Mouse (Mus musculus) liver, postnatal 0 days (tissue): ENCODE measurements around the gene Anks1. TPM values are rescaled to one million over a fixed set of nuclear protein-coding genes. Genes with fewer than 3 reads are reported as not detected.

Experiments
- ATAC-seq: fragments of 200-750 bp; cut with Nextera tagmentation; 2 replicates; pipeline ENCODE4 v1.8.0; 2017; ENCODE audit warnings: mild to moderate bottlenecking, moderate library complexity
- DNase-seq: peaks from one replicate; pipeline ENCODE4 v3.0.0-alpha.2; 2016
- H3K27ac ChIP-seq: fragments of 300-500 bp; sonication (generic); 2 replicates; pipeline ENCODE4 v1.5.1; 2014; ENCODE audit warnings: antibody characterized with exemption, moderate library complexity, mild to moderate bottlenecking, low read depth
- H3K27me3 ChIP-seq: fragments of 300-500 bp; sonication (generic); 2 replicates; pipeline ENCODE4 v1.6.1; 2014; ENCODE audit warnings: low read length, control low read depth, mixed read lengths; ENCODE audit not compliant: insufficient read depth
- H3K36me3 ChIP-seq: fragments of 300-500 bp; sonication (generic); replicated peaks from 2 replicates; pipeline ENCODE4 v1.6.1; 2014; ENCODE audit warnings: mild to moderate bottlenecking, control low read depth, low read length, moderate library complexity, mixed read lengths; ENCODE audit not compliant: insufficient read depth
- H3K4me1 ChIP-seq: fragments of 300-500 bp; sonication (generic); 2 replicates; pipeline ENCODE4 v1.6.1; 2014; ENCODE audit warnings: antibody characterized with exemption, mild to moderate bottlenecking, control low read depth; ENCODE audit not compliant: insufficient read depth
- H3K4me2 ChIP-seq: fragments of 300-500 bp; sonication (generic); 2 replicates; pipeline ENCODE4 v1.6.1; 2014; ENCODE audit warnings: low read depth, mild to moderate bottlenecking, low read length, moderate library complexity, mixed read lengths
- H3K4me3 ChIP-seq: fragments of 300-500 bp; sonication (generic); 2 replicates; pipeline ENCODE4 v1.5.1; 2014; ENCODE audit warnings: low read depth, low read length
- H3K9ac ChIP-seq: fragments of 300-500 bp; sonication (generic); replicated peaks from 2 replicates; pipeline ENCODE4 v1.6.1; 2014; ENCODE audit warnings: mild to moderate bottlenecking, moderate library complexity
- H3K9me3 ChIP-seq: fragments of 300-500 bp; sonication (generic); 2 replicates; pipeline ENCODE4 v1.6.1; 2016; ENCODE audit warnings: mild to moderate bottlenecking, control low read depth, low read length, mixed read lengths
- CTCF ChIP-seq: sonication (generic); IDR thresholded peaks from 2 replicates; pipeline ENCODE4 v1.5.1; 2016; ENCODE audit warnings: antibody characterized with exemption, low read depth
- EP300 ChIP-seq: IDR thresholded peaks from 2 replicates; pipeline ENCODE4 v1.6.1; 2016; ENCODE audit warnings: antibody characterized with exemption, low read depth, mild to moderate bottlenecking
- WGBS: fragments of 180-500 bp; shearing (Covaris S2); extraction: QIAGEN DNeasy Blood & Tissue Kit; methylation state at CpG from one replicate; pipeline ENCODE4 v1.1.7; 2014; ENCODE audit not compliant: insufficient replicate concordance; 5-methylcytosine and 5-hydroxymethylcytosine counted together
- polyA plus RNA-seq: library from polyadenylated mRNA; unstranded; fragments of >200 nt; fragmentation: Nextera tagmentation; extraction: Ambion mirVana; gene quantifications from 2 replicates; pipeline ENCODE4 v1.2.1, GENCODE M21; 2015

Gene Anks1
- polyA plus RNA-seq, 1 experiment from 2014 or later: 3.0 TPM

GRCm38 (mm10) chr17:27982712-27983266, 73.7 kb downstream of the Anks1 start:
- Histone ChIP-seq H3K36me3 (peaks cover 28% of the 10 kb centered on the region), H3K4me3 (no peak overlapping the region), H3K4me1 (peaks cover 3% of the 10 kb centered on the region; the same call in 1 of the 2 replicates), H3K9ac (no peak overlapping the region), H3K27me3 (no peaks in the 10 kb centered on the region), H3K9me3 (no peaks in the 10 kb centered on the region), H3K27ac (no peak overlapping the region), H3K4me2 (no peak overlapping the region)
- ATAC-seq (no peak), DNase-seq (no peak)
- no peak for TF ChIP-seq CTCF
- TF ChIP-seq EP300: no peak
- WGBS: 69% methylated on average over 7 of the region's 7 CpGs

DNA sequence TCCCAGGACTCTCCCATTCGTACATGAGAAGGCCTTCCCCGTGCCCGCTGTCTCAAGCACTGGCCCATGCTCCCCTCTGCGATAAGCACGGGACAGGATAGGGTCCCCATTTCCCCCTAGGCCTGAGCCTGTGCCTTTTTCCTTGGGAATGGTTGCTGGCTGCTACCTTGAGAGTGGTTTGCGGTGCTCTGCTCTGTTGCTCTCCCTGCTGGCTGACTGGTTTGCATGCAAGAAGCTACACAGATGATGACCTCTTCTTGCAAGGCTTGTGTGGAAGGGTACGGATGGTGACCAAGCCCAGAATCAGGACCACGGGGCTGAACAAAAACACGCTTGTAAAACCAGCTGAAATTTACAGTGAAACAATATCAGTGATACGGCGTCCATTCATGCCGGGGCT, 75.3 kb downstream of the Anks1 start:
- Histone ChIP-seq H3K27ac (no peak overlapping the region), H3K9me3 (no peaks in the 10 kb centered on the region), H3K36me3 (peaks cover 28% of the 10 kb centered on the region), H3K4me3 (no peak overlapping the region), H3K4me1 (peaks cover 3% of the 10 kb centered on the region; the same call in 1 of the 2 replicates), H3K27me3 (no peaks in the 10 kb centered on the region), H3K4me2 (no peak overlapping the region), H3K9ac (no peak overlapping the region)
- TF ChIP-seq EP300: no peak
- peak; percentile 38 for TF ChIP-seq CTCF
- ATAC-seq (no peak), DNase-seq (no peak)
- WGBS: 85% methylated on average over 12 of the region's 12 CpGs

- H3K36me3 ChIP-seq: peaks cover 28% of the 10 kb centered on the region
- WGBS: 94% methylated on average over 19 of the region's 19 CpGs
- no peak overlapping the region for H3K4me2 ChIP-seq
- no peaks in the 10 kb centered on the region for H3K27me3 ChIP-seq
- no peak overlapping the region for H3K27ac ChIP-seq
- no peaks in the 10 kb centered on the region for H3K9me3 ChIP-seq
- ATAC-seq: no peak
- no peak for TF ChIP-seq CTCF
- no peak for TF ChIP-seq EP300
- H3K9ac ChIP-seq: no peak overlapping the region
- H3K4me3 ChIP-seq: no peak overlapping the region
- DNase-seq: no peak
- no peaks in the 10 kb centered on the region for H3K4me1 ChIP-seq
Measured at GRCm38 (mm10) chr17:27986106-27986505, 77.0 kb downstream of the Anks1 start.

- WGBS: 35% methylated on average over 15 of the region's 15 CpGs
Measured at GRCm38 (mm10) chr17:27989807-27990542, 80.9 kb downstream of the Anks1 start.

DNA sequence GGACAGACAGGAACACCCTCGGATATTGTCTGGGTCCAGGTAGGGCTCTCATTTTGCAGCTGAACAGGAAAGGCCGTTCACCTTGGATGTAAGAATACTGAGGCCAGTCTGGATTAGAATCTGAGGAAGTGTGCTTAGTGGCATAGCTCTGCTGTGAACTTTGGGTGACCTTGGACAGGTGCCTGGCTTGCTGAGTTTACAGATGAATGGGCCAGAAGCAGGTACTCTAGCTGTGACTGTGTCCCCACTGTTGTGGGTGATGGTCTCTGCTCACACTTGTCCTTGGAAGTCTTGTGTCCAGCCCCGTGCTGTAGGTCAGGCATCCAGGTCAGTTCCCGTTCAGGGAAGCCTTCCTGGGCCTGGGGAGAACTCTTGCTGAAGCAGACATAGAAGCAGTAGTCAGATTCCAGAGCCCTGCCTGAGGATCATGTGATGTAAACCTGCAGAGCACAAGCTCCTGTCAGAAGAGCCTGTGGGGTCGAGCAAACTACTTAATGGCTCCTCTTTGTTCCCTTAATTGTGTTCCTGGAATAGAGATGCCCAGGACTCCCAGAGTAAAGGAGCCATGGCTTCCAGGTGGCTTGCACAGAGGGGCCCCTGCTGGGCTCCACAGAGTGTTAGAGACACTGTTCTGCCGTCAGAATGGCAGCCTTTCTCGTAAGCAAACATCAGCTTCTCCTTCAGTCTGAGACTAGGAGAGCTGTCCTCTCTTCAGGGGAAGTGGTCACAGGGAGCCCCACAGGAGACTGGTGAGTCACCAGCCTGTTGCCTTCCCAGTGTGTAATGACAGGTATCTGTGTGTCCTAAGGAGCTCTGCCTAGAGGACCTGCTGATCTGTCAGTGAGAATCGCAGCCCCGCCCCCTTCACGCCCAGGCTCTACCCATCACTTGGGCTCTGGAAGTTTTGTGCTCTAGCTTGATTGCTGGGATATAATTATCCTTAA, 85.2 kb downstream of the Anks1 start:
- Histone ChIP-seq H3K9ac (no peak overlapping the region), H3K4me1 (no peaks in the 10 kb centered on the region), H3K9me3 (no peaks in the 10 kb centered on the region), H3K27ac (no peak overlapping the region), H3K36me3 (peaks cover 26% of the 10 kb centered on the region), H3K4me2 (no peak overlapping the region), H3K4me3 (no peak overlapping the region), H3K27me3 (no peaks in the 10 kb centered on the region)
- no peak for ATAC-seq
- WGBS: 53% methylated on average over 10 of the region's 10 CpGs
- no peak for TF ChIP-seq CTCF
- no peak for TF ChIP-seq EP300
- DNase-seq: no peak

More at GRCm38 (mm10) chr17:27989807-27990542, 80.9 kb downstream of the Anks1 start:
- ATAC-seq (peak; percentile 73), DNase-seq (peak; percentile 89)
- H3K36me3 ChIP-seq: peaks cover 35% of the 10 kb centered on the region
- H3K4me3 ChIP-seq: no peak overlapping the region
- no peak overlapping the region for H3K4me2 ChIP-seq
- H3K27me3 ChIP-seq: no peaks in the 10 kb centered on the region
- H3K9ac ChIP-seq: no peak overlapping the region
- H3K4me1 ChIP-seq: no peaks in the 10 kb centered on the region
- H3K9me3 ChIP-seq: no peaks in the 10 kb centered on the region
- H3K27ac ChIP-seq: no peak overlapping the region
- peak; percentile 97 for TF ChIP-seq CTCF
- TF ChIP-seq EP300: no peak

GRCm38 (mm10) chr17:27996320-27996719, 87.2 kb downstream of the Anks1 start:
- no peaks in the 10 kb centered on the region for H3K27me3 ChIP-seq
- H3K4me1 ChIP-seq: no peaks in the 10 kb centered on the region
- peaks cover 24% of the 10 kb centered on the region for H3K36me3 ChIP-seq
- no peak for DNase-seq
- no peak overlapping the region for H3K4me2 ChIP-seq
- no peak overlapping the region for H3K4me3 ChIP-seq
- no peak overlapping the region for H3K9ac ChIP-seq
- no peak for ATAC-seq
- 75% methylated on average over 4 of the region's 4 CpGs for WGBS
- H3K27ac ChIP-seq: no peak overlapping the region
- no peak for TF ChIP-seq CTCF
- H3K9me3 ChIP-seq: no peaks in the 10 kb centered on the region
